Mouse (Mus musculus) cerebellum, adult 2 months (tissue): ENCODE data around the gene Gm49378. TPM values are rescaled to one million over a fixed set of nuclear protein-coding genes. Genes with fewer than 3 reads are reported as not detected.

ENCODE experiments used
- DNase-seq, 2 experiments: peaks; one replicate each; pipeline ENCODE4 v3.0.0; 2021
- H3K27ac ChIP-seq: fragments of 200-500 bp; 2 replicates; pipeline ENCODE4 v1.5.1; 2012; ENCODE audit warnings: low read length, control low read depth, inconsistent platforms; ENCODE audit not compliant: insufficient read depth
- H3K27me3 ChIP-seq: fragments of 200-500 bp; 2 replicates; pipeline ENCODE4 v1.6.1; 2012; ENCODE audit warnings: inconsistent platforms, mild to moderate bottlenecking, low read length, moderate library complexity; ENCODE audit not compliant: control insufficient read depth, insufficient read depth
- H3K4me1 ChIP-seq: fragments of 200-500 bp; 2 replicates; pipeline ENCODE4 v1.6.1; 2011; ENCODE audit warnings: low read length; ENCODE audit not compliant: control insufficient read depth, insufficient read depth
- H3K4me3 ChIP-seq: fragments of 200-500 bp; replicated peaks from 2 replicates; pipeline ENCODE3; 2011; ENCODE audit warnings: mild to moderate bottlenecking, low read depth, low read length, control low read depth; ENCODE audit not compliant: insufficient read depth
- CTCF ChIP-seq: fragments of 200-500 bp; IDR thresholded peaks from 2 replicates; pipeline ENCODE4 v1.5.1; 2011; ENCODE audit warnings: low read depth, mild to moderate bottlenecking, control low read depth, low read length, moderate library complexity, borderline replicate concordance; ENCODE audit not compliant: insufficient read depth
- POLR2A ChIP-seq: fragments of 200-500 bp; IDR thresholded peaks from 2 replicates; pipeline ENCODE4 v1.6.1; 2011; ENCODE audit warnings: low read length, control low read depth, borderline replicate concordance; ENCODE audit not compliant: insufficient read depth
- whole genome bisulfite sequencing: fragments of 180-500 bp; shearing (Covaris S2); methylation state at CpG from one replicate; pipeline ENCODE4 v1.1.7; 2018; 5-methylcytosine and 5-hydroxymethylcytosine counted together
- polyA plus RNA-seq: library from polyadenylated mRNA; depleted of rRNA; stranded (reverse); fragments of >200 nt; gene quantifications from 2 replicates; pipeline ENCODE4 v1.2.3, GENCODE M21; 2012

The Gm49378 gene
- polyA plus RNA-seq, 1 experiment: 4.9 TPM

- TF ChIP-seq POLR2A (no peak), CTCF (no peak)
- Histone ChIP-seq H3K4me3 (peak overlapping the region; percentile 73), H3K27ac (no peak overlapping the region), H3K27me3 (no peaks in the 10 kb centered on the region), H3K4me1 (no peaks in the 10 kb centered on the region; the same call in 1 of the 2 replicates)
- 47% methylated on average over 2 of the region's 2 CpGs for WGBS
- no peak for DNase-seq
Measured at GRCm38 (mm10) chr14:55660636-55661035, 22.9 kb upstream of the Gm49378 start.

GRCm38 (mm10) chr14:55659960-55660573, 22.4 kb upstream of the Gm49378 start, which contains the start of gene Mdp1:
Gene Mdp1 (minus strand): TSS chr14:55660508.
- H3K4me1 ChIP-seq: no peaks in the 10 kb centered on the region; the same call in 1 of the 2 replicates
- no peaks in the 10 kb centered on the region for H3K27me3 ChIP-seq
- WGBS: under 1% methylated on average over 39 of the region's 39 CpGs
- peak; percentile 81 to 83 for DNase-seq
- peak within 1 kb of the TSS; percentile 73 for H3K4me3 ChIP-seq
- TF ChIP-seq POLR2A (peak; percentile 55; the same call in 1 of the 2 replicates), CTCF (peak; percentile 57)
- peak within 1 kb of the TSS; percentile 23; the same call in 1 of the 2 replicates for H3K27ac ChIP-seq

GRCm38 (mm10) chr14:55658011-55658410, 20.3 kb upstream of the Gm49378 start:
- no peak overlapping the region for H3K4me3 ChIP-seq
- DNase-seq: no peak
- H3K4me1 ChIP-seq: no peaks in the 10 kb centered on the region
- TF ChIP-seq CTCF: no peak
- TF ChIP-seq POLR2A: no peak
- H3K27me3 ChIP-seq: no peaks in the 10 kb centered on the region
- WGBS: 93% methylated on average over 5 of the region's 5 CpGs
- no peak overlapping the region for H3K27ac ChIP-seq

GRCm38 (mm10) chr14:55656935-55657334, 19.2 kb upstream of the Gm49378 start:
- Histone ChIP-seq H3K27me3 (no peaks in the 10 kb centered on the region), H3K4me3 (no peak overlapping the region), H3K4me1 (no peaks in the 10 kb centered on the region), H3K27ac (no peak overlapping the region)
- no peak for DNase-seq
- TF ChIP-seq POLR2A: no peak
- no peak for TF ChIP-seq CTCF
- WGBS: 82% methylated on average over 3 of the region's 3 CpGs

- no peak for DNase-seq
- Histone ChIP-seq H3K4me3 (no peak overlapping the region), H3K27ac (no peak overlapping the region), H3K4me1 (no peaks in the 10 kb centered on the region), H3K27me3 (no peaks in the 10 kb centered on the region)
- WGBS: 95% methylated on average over 7 of the region's 7 CpGs
- TF ChIP-seq POLR2A (no peak), CTCF (no peak)
Measured at GRCm38 (mm10) chr14:55651528-55651927, 13.8 kb upstream of the Gm49378 start.

- TF ChIP-seq CTCF (no peak), POLR2A (no peak)
- no peak within 1 kb of the TSS for H3K27ac ChIP-seq
- DNase-seq: no peak
- 97% methylated on average over 2 of the region's 2 CpGs for WGBS
- no peak within 1 kb of the TSS for H3K4me3 ChIP-seq
- H3K4me1 ChIP-seq: no peaks in the 10 kb centered on the region
- no peaks in the 10 kb centered on the region for H3K27me3 ChIP-seq
Measured at GRCm38 (mm10) chr14:55649884-55650283, 12.2 kb upstream of the Gm49378 start, which contains the start of gene Tssk4. Gene Tssk4 (plus strand): TSS chr14:55650184.

- H3K27me3 ChIP-seq: no peaks in the 10 kb centered on the region
- DNase-seq: no peak
- no peak for TF ChIP-seq POLR2A
- no peak for TF ChIP-seq CTCF
- H3K4me1 ChIP-seq: no peaks in the 10 kb centered on the region; the same call in 1 of the 2 replicates
- H3K4me3 ChIP-seq: peak overlapping the region; percentile 10
- no peak overlapping the region for H3K27ac ChIP-seq
- 16% methylated on average over 17 of the region's 17 CpGs for WGBS
Measured at GRCm38 (mm10) chr14:55644261-55644888, 6.7 kb upstream of the Gm49378 start.
